ENCODE assay signal across 8 mouse cellular contexts in the genomic region with DNA sequence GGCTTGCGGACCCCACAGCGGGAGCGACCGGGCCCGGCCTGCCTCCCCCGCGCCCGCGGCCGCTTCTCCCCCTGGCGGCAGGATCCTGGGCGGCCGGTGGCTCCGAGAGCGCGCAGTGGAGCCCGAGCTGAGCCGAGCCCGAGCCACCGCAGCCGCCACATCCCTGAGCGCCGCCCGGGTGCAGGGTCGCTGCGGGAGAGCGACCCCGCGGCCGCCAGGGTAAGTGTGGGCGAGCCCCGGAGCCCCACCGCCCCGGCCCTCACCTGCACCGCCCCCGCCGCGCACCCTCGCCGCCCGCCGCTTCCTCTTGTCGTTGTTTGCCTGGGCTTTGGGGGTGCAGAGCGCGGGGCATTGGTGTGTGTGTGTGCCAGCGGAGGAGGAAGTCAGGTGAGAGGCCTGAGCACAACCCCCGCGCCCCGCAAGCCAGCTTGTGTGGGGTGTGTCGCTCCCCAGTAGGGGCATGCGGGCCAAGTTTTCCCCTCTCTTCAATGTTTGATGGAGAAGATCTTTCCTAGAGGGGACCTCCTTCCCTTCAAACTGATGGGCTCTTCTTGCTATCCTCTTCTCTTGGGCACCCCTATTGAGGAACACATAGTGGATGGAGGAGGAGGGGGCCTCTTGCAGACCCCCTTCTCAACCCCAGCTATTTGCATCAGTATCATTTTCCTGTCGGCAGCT. TPM values are rescaled to one million over a fixed set of nuclear protein-coding genes. Genes with fewer than 3 reads are reported as not detected.
DNase-seq lines count a peak whose midpoint lies in the region; ATAC-seq and TF ChIP-seq lines count a peak whose summit lies in the region.

Gene Satb1 (minus strand): TSS at position 391 of the 678 bp plus-strand sequence.

- H3K4me1 ChIP-seq in forebrain, embryonic 12.5 days, result peaks cover 20% of the 10 kb centered on the region
- H3K4me1 ChIP-seq in heart, embryonic 15.5 days (replicated peaks), result peaks cover 20% of the 10 kb centered on the region
- peaks cover 21% of the 10 kb centered on the region for H3K4me1 ChIP-seq in neural tube, embryonic 12.5 days

- no peaks in the 10 kb centered on the region for H3K79me2 ChIP-seq in C2C12 (ENCODE audit: control insufficient read depth, insufficient read depth)

- H3K4me3 ChIP-seq in C2C12 (ENCODE audit: insufficient read depth, poor library complexity, severe bottlenecking), result no peak within 1 kb of the TSS
- peak within 1 kb of the TSS; percentile 82 for H3K4me3 ChIP-seq in forebrain, embryonic 12.5 days (replicated peaks)
- peak within 1 kb of the TSS; percentile 71 for H3K4me3 ChIP-seq in heart, embryonic 15.5 days
- H3K4me3 ChIP-seq in neural tube, embryonic 12.5 days, result peak within 1 kb of the TSS; percentile 70

- peak within 1 kb of the TSS; percentile 72 for H3K9ac ChIP-seq in forebrain, embryonic 12.5 days
- peak within 1 kb of the TSS; percentile 63 for H3K9ac ChIP-seq in heart, embryonic 15.5 days
- peak within 1 kb of the TSS; percentile 71 for H3K9ac ChIP-seq in neural tube, embryonic 12.5 days

- DNase-seq in adrenal gland, postnatal 4 days (ENCODE audit: low spot score in 2 of 2), result peak; percentile 31 to 55
- peak; percentile 52 to 60 for DNase-seq in kidney, postnatal 25 days
- DNase-seq in lung, adult 18-20 months, result peak; percentile 29 to 43
- peak; percentile 75 for DNase-seq in testis, postnatal 10 days (ENCODE audit: low spot score)

- WGBS in forebrain, embryonic 12.5 days, result under 1% methylated on average over 52 of the region's 52 CpGs
- WGBS in heart, embryonic 15.5 days, result 1% methylated on average over 49 of the region's 52 CpGs
- under 1% methylated on average over 52 of the region's 52 CpGs for WGBS in neural tube, embryonic 12.5 days

- no peaks in the 10 kb centered on the region for H3K79me3 ChIP-seq in C2C12 (ENCODE audit: low read depth)

- no peak within 1 kb of the TSS; the same call in 1 of the 2 replicates for H3K27ac ChIP-seq in forebrain, embryonic 12.5 days
- H3K27ac ChIP-seq in heart, embryonic 15.5 days, result no peak within 1 kb of the TSS
- no peak within 1 kb of the TSS for H3K27ac ChIP-seq in neural tube, embryonic 12.5 days

- no peak within 1 kb of the TSS for H3ac ChIP-seq in C2C12 (ENCODE audit: control insufficient read depth, insufficient read length, low read depth)

- H3K4me2 ChIP-seq in forebrain, embryonic 12.5 days, result peak within 1 kb of the TSS; percentile 97
- H3K4me2 ChIP-seq in heart, embryonic 15.5 days, result peak within 1 kb of the TSS; percentile 99
- peak within 1 kb of the TSS; percentile 98 for H3K4me2 ChIP-seq in neural tube, embryonic 12.5 days (replicated peaks)

- no peaks in the 10 kb centered on the region for H3K9me3 ChIP-seq in forebrain, embryonic 12.5 days
- no peaks in the 10 kb centered on the region for H3K9me3 ChIP-seq in heart, embryonic 15.5 days (replicated peaks)
- H3K9me3 ChIP-seq in neural tube, embryonic 12.5 days, result no peaks in the 10 kb centered on the region

- H3K27me3 ChIP-seq in C2C12 (ENCODE audit: control insufficient read depth, insufficient read depth, insufficient read length), result peaks cover 33% of the 10 kb centered on the region
- peaks cover 42% of the 10 kb centered on the region for H3K27me3 ChIP-seq in forebrain, embryonic 12.5 days
- peaks cover 61% of the 10 kb centered on the region for H3K27me3 ChIP-seq in heart, embryonic 15.5 days
- peaks cover 27% of the 10 kb centered on the region for H3K27me3 ChIP-seq in neural tube, embryonic 12.5 days (replicated peaks)

- H3K36me3 ChIP-seq in C2C12 (ENCODE audit: control insufficient read depth, insufficient read depth), result no peaks in the 10 kb centered on the region
- no peaks in the 10 kb centered on the region for H3K36me3 ChIP-seq in forebrain, embryonic 12.5 days (replicated peaks)
- no peaks in the 10 kb centered on the region for H3K36me3 ChIP-seq in heart, embryonic 15.5 days
- H3K36me3 ChIP-seq in neural tube, embryonic 12.5 days, result no peaks in the 10 kb centered on the region

- ATAC-seq in forebrain, embryonic 12.5 days (ENCODE audit: low FRiP score), result peak; percentile 94
- ATAC-seq in heart, embryonic 15.5 days (replicated peaks; ENCODE audit: insufficient number of reproducible peaks, insufficient read depth, low FRiP score, low read depth), result peak; percentile 80
- ATAC-seq in neural tube, embryonic 12.5 days (ENCODE audit: low FRiP score, low read depth), result peak; percentile 92

- TF ChIP-seq CTCF in C2C12 (IDR thresholded peaks at IDR 0.05; ENCODE audit: control insufficient read depth, insufficient read depth, insufficient read length), result peak; percentile 58

TF ChIP-seq in C2C12, 6 proteins besides CTCF, POLR2A, EP300 and RAD21:
- no peak for TF ChIP-seq MYOG (IDR thresholded peaks at IDR 0.05; ENCODE audit: control insufficient read depth, extremely low read depth, insufficient read length)
- TF ChIP-seq CEBPB (IDR thresholded peaks at IDR 0.05; ENCODE audit: low read depth), result no peak
- TF ChIP-seq FOSL1 (IDR thresholded peaks at IDR 0.05; ENCODE audit: insufficient read depth, low read length, poor library complexity, severe bottlenecking), result no peak
- no peak for TF ChIP-seq MYOD1 (IDR thresholded peaks at IDR 0.05; ENCODE audit: control insufficient read depth, insufficient read length, low read depth)
- no peak for TF ChIP-seq USF1 (IDR thresholded peaks at IDR 0.05; ENCODE audit: low read depth)
- TF ChIP-seq MAX (IDR thresholded peaks at IDR 0.05), result no peak

RNA-seq across cellular contexts. Expression of gene Satb1, which starts in this region (rescaled TPM):
- polyA plus RNA-seq in C2C12 (2012; fragmentation: generic; extraction: Trizol), result 0.06 TPM
- total RNA-seq in adrenal gland, postnatal 4 days (2021), result 10 to 100 TPM; 29.3 to 36.0 TPM
- 34.9 and 37.9 TPM in 2 replicates for polyA plus RNA-seq in forebrain, embryonic 12.5 days (2016; fragmentation: Nextera tagmentation; extraction: Ambion mirVana)
- polyA plus RNA-seq in heart, embryonic 15.5 days (2015; fragmentation: Nextera tagmentation; extraction: Ambion mirVana), result 8.0 and 12.9 TPM in 2 replicates
- 36.5 and 37.1 TPM in 2 replicates for polyA plus RNA-seq in neural tube, embryonic 12.5 days (2016; fragmentation: Nextera tagmentation; extraction: Ambion mirVana)
